Mouse (Mus musculus): ENCODE results near the gene Sept7.

GRCm38 (mm10) chr9:25230213-25231039 is 21.8 kb upstream of the Sept7 start:
- TF ChIP-seq CTCF (IDR thresholded peaks at IDR 0.05; ENCODE audit: low read depth) (no peak), EP300 (IDR thresholded peaks at IDR 0.05; ENCODE audit: low read depth) (no peak)
